Mouse (Mus musculus) urinary bladder, postnatal 10 days (tissue): Measurements from ENCODE around the gene Pld1.

Source experiments
- DNase-seq: peaks from one replicate; pipeline ENCODE4 v3.0.0; 2022; ENCODE audit warnings: low spot score

The Pld1 gene

DNA sequence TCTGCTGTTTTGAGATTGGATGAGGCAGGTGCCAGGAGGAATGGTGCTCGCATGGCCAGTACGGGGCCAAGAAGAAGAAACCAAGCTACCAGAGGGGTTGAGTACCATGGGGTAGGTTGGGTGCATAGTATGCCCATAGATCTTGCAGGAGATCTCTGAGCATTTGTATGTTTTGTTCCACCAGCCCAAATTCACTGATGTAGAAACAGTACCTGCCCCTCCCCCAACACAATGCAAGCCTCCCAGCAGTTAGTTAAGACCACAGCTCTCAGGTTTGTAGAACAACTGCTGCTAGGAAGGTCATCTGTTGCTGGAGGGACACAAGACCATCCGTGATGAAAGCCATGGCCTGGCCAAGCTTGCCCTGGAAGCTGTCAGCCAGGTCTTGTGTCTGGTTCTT lies 220.4 kb downstream of the Pld1 start:
- DNase-seq, result no peak

DNA sequence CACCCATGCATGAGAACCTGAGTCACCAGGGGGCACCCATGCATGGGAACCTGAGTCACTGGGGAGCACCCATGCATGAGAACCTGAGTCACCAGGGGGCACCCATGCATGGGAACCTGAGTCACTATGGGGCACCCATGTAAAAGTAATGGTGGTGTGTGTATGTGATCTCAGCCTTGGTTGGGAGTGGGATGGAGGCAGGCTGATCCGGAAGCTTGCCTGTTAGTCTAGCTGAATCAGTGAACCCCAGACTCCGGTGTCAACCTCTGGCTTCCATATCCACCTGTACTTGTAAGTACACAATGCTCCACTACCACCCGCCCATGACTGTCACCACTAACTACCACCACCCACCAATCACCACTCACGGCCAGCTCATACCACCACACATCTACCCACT lies 223.9 kb downstream of the Pld1 start:
- DNase-seq, result no peak

DNA sequence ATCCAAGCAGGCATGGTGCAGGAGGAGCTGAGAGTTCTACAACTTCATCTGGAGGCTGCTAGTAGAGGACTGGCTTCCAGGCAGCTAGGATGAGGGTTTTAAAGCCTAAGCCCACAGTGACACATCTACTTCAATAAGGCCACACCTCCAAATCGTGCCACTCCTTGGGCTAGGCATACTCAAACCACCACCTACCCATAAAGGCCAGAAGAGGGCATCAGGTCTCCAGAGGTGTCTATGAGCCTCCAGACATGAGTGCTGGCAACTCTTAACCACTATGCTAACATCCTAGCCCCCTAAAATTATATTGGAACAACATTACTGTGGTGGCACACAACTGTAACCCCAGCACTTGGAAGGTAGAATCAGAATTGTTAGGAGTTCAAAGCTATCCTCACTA lies 226.2 kb downstream of the Pld1 start:
- no peak for DNase-seq

DNA sequence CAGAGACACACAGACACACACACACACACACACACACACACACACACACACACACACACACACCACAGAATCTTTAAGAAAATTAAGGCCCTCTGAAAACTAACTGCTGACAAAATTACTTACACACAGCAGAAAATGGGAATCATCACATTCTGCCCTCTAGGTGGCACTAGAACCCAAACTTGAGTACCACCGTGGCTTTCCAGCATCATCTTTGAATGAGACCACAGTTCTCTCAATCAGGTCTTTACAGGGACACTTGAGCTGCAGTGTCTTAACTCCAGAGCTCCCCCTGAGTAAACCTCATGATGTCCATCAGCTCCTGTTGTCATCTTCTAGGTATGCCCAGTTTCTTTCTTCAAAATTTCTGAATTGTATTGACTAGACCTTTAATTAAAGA lies 227.1 kb downstream of the Pld1 start:
- no peak for DNase-seq

DNA sequence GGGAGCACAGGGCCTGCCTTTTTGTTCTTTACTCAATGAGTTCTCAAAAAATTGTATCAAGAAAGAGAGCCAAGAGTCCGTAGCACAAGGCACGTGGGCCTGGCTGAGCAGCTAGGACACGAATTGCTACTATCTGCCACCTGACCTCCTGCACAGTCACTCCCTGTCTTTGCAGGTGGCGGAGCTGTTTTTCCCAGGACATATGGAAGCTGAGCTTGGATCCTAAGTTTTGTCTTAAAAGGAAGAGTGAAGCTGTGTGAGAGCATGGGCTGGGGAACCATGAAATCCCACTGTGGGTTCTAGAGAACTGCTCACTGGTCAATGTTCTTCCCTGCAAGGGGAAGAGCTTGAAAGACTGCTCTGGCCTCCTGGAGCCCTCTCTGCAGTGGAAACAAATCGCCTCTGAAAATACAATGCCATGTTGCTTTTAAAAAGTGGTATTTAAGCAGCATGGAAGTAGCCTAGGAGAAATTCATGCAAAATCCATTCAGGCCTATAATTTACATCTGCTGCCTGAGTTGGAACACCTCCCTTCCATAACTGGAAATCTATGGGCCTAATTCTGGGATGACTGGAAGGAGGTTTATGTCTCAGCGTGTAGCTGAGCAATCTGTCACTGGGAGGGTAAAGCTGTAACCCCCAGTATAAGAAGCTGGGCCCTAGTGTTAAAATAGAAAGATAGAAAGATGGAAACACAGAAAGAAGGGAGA lies 229.5 kb downstream of the Pld1 start:
- DNase-seq, result no peak

DNA sequence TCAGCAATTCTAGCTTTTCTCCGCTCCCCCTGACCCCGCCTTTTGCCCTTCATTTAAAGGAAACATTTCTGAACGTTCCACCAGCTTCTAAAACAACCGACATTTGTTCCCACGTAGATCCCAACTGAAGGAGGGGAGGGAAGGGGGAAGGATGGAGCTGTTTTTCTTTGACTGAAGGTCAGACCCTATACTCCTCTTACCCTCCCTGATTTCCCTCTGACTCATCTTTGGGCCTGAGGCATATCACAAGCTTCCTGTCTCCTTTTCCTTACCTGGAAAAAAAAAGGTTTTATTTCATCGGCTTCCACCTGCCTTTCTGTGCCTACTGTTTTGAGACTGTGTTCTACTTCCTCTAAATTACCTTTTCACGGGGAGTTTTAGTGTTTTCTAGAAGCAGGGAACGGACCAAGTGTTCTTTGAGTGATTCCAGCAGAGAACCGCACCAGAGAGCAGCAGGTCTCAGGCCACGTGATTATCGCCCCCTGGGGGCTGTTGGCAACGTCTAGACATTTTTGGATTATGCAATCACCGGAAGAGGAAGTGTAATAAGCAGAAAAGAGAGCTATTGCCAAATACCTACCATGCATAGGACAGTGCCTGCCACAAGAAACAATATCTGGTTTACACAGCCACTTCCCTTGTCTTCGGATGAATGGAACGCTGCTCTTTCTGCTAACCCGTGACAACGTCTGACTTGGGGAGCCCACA lies 232.6 kb downstream of the Pld1 start:
- DNase-seq, result no peak

DNA sequence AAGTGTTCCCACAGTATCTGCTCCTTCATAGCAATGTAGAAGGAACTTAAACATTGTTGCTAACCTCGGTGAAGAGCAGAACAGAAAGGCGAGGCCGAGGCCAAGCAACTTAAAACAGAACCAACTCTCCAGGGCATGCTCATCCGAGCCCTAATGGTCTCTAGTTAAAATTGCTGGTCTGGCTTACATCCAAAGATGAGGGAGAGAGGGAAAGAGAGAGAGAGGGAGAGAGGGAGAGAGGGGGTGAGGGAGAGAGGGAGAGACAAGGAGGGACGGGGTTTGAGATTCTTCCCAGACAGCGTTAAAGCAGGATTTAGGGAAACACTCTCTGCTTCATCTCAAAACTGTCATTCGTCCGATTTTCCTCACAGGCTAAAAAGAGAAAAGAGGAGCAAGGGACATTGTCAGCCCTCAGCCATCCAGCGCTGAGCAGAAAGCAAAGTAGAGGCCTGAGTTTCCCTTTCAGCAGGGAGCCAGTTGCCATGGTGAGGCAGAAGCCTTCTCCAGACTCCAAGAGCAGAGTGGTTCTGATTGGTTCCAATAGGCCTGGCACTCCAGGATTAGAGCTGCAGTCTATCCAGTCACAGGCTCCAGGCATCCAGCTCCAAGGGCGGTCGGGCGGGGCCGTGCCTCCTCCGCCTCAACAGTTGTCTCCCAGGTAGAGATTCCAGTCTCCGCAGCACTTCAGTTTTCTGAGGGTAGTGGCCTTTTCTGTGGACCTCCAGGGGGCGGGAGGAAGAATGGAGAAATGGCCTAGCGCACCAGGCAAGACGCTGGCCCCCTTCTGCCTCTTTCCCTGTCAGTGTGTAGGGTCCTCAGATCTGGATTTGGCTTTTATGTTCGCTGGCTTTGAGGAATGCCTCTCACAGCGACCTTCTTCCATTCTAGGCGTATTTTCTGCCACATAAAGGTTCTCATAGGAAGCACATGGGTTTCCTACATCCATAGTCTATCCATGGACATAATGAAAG lies 237.8 kb downstream of the Pld1 start:
- DNase-seq, result no peak

DNA sequence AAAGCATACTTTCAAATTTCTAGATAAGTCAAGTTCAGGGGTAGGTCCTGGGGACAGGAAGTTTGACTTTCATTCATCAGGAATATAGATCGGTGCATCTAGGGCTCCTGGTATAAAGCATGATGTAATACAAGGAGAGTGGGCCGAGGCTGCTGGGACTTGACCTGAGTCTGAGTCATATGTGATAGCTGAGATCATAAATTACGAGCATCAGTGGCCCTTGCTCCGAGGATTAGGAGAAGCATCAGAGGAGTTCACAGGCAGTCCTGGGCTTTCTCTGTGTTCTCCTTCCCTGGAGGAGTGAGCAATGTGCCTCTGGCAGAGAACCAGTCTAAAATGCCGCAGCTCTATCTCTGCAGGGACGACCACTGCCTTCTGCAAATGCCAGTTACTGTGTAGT lies 239.8 kb downstream of the Pld1 start:
- no peak for DNase-seq
